Mouse (Mus musculus): ENCODE measurements around the gene Pxt1.
A peak's percentile ranks its signal among the peaks of the same experiment; 100 is the strongest.

The Pxt1 gene

DNA sequence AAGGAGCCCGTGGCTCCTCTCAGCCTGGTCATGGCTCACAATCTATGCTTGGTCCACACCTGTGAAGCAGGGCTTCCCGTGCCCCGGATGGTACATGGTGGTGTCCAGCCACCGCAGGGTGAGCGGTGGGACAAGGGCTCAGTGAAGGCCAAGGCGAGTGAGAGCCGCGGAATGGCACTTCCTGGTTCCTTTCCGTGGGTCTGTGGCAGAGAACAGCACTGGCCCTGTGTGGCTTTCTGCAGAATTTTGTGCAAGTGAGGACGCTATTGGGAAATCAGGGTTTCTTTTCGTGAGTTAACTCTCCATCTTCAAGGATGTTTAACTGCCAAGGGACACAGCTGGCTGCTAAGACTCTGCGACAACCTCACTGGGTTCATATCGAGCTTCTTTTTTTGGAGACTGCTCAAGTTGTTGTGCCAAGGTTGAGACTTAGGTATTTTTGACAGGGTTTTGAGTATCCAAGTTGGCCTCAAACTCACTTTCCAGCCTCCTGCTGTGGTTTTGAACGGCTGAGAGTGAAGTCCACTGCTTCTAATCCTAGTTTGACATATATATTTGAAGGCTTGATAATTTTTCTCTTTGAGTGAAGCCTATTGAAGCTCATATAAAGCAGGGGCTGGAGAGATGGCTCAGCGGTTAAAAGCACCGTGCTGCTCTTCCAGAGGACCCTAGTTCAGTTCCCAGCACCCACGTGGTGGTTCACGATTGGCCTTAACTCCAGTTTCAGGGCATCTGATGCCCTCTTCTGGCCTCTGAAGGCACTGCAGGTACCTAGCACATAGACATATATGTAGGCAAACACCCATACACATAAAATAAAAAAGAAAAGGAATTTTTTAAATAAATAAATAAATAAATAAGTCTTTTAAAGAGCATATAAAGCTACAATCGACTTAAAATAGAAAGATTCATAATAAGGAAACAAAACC lies 3.6 kb upstream of the Pxt1 start:
- DNase-seq (ENCODE audit: low spot score): no peak

DNA sequence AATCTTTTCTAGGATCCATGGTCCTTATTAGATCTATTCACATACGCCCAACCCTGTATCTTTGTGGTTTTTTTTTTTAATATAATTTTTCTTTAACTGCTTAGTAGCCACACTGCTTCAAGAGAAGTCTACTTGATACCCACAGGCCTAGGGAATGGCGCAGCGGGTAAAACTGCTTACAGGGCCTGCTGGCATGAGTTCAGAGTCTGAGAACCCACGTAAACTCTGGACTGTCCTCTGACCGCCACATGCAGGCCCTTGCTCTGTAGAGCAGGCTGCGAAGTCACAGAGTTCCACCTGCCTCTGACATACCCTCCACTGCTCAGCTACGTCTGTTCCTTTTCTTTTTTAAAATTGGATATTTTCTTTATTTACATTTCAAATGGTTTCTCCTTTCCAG lies 841 bp upstream of the Pxt1 start:
- no peak for DNase-seq (ENCODE audit: low spot score)

DNA sequence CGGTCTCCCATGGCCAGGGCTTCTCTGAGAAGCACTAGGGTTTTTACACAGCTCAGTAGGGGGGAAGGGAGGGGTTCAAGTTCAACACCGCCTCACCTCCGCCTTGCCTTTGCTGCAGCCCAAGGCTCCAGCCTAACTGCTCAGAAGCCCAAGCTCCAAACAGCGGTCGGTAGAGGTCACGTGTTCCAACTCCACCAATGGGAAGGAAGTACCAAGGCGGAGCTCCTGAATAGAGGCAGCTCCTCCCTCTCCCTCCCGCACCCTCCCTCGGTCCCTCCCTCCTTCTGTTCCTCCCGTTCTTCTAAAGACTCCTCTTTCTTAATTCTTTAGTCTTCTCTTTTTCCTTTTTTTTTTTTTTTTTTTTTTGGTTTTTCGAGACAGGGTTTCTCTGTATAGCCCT lies 1.5 kb downstream of the Pxt1 start:
- no peak for DNase-seq (ENCODE audit: low spot score)

DNA sequence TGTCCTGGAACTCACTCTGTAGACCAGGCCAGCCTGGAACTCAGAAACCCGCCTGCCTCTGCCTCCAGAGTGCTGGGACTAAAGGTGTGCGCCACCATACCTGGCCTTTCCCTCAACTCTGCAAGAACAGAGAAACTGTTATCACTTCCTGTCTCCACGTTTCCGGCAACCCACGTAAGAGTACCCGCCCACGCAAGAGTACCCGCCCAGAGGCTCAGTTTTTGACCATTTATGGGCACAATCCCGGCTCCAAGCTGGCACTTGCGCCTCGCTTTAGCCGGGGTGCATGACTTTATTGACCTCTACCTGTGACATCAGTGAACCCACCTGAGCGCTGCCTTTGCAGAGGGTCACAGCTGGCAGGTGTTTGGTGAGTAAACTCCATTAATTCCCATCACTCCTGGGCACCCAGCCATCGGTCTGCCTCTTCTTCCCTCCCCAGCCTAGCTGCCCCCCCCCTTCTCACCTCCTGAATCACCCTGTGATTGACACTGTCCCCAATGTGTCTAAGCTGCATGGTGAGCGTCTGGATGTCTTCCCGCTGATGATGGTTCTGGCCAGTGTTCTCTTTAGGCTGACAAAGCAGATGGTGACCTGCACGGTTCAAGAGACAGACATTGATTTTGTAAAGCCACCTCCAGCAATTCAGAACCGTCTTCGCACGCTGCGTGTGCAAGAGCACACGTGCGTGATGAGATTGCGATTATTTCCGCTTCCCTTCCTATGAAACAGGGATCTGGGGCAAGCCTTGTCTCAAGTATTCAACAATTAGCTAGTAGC lies 2.7 kb downstream of the Pxt1 start:
- no peak for DNase-seq (ENCODE audit: low spot score)

DNA sequence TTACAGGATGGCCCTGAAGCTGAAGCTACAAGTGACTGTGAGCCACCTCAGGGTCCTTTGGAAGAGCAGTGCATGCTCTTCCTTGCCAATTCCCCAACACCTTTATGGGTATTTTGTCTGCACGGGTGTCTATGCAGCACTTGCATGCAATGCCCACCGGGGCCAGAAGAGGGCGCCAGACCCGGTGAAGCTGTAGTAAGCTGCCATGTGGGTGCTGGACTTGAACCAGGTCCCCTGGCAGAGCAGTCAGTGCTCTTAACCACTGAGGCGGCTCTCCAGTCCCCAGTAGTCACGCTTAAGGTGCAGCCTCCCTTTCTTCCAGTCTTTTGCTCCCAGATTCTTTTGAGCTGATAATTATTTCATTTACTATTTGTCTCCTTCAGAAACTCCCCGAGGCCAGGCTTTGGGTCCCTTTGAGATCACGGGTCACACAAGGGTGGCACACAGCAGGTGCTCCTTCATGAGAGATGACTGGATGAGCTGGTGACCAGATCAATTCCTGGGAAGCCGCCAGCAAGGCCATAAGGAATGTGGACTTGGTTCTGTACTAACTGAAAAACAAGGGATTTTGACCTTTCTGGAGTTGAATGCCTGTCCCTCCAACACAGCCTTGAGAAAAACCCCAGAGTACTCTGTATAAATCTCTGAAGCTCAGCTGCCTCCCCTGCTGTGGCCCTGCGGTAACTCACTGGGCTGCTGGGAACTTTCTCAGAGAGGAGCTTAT lies 6.9 kb downstream of the Pxt1 start:
- DNase-seq (ENCODE audit: low spot score): no peak

DNA sequence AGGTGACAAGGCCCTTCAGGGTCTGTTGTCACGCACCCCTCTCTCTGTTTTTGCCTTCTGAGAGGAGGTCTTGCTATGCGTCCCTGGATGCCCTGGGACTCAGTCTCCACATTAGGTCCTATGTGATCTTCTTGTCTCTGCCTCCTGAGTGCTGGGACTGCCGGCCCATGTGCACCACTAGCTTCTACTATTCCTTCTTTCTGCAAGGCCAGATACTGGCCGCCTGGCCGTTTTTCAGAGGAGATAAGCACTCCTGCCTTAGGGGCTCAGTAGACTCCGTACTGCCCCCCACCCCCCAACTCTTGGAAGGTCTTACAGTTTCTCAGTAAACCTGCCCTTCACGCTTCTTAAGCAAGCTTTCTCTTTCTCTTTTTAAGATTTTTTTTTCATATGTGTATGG lies 7.5 kb downstream of the Pxt1 start:
- DNase-seq (ENCODE audit: low spot score): no peak

DNA sequence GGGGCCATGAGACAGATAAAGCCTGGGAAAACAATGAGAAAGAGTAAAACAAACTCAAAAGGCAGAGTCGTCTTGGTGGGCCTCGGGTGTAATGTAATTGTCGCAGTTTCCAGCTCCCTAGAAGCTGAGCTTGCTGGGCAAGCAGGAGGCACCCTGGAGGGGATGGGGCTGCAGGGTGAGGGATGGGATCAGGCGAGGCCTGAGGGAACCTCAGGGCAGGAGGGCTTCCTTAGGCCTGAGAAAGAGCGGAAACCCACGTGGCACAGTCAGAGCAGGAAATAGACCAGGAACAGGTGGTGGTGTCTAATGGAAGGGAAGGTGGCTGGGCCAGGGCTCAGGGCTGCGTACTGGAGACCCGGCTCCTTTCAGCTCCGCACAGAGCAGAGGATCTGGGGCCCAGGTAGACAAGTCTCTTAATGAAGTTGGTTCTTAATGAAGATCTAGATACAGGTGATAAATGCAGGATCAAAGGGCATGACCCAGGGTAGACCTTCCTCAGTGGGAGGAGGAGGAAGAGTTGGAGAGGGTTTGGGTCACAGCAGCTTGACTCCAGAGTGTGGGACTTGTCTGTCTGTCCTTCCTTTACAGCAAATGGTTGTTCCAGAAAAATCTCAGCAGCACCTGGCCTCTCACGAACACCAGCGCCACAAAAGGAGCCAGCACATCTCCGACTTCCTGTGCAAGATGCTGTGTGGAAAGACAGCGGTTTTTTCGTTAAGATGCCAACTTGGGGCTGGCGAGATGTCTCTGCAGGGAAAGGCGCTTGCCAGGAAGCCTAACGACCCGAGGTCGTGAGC lies 9.3 kb downstream of the Pxt1 start:
- no peak for DNase-seq (ENCODE audit: low spot score)

DNA sequence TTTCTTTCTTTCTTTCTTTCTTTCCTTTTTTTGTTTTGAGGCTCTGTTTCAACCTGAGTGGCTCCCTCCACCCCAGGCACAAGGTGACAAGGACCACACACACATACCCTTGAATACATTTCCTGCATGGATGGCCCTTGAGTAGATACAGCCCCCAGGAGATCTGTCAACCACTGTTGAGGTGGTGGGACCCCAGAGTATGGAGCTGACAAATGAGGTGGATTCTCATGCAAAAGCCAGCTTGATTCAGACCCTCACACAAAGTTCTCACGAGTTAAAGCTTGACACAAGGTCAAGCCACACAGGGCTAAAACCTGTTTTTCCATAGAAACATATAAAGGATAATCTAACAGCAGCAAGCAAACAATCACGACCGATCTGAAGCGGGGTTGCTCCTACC lies 11.4 kb downstream of the Pxt1 start:
- DNase-seq (ENCODE audit: low spot score): no peak

DNA sequence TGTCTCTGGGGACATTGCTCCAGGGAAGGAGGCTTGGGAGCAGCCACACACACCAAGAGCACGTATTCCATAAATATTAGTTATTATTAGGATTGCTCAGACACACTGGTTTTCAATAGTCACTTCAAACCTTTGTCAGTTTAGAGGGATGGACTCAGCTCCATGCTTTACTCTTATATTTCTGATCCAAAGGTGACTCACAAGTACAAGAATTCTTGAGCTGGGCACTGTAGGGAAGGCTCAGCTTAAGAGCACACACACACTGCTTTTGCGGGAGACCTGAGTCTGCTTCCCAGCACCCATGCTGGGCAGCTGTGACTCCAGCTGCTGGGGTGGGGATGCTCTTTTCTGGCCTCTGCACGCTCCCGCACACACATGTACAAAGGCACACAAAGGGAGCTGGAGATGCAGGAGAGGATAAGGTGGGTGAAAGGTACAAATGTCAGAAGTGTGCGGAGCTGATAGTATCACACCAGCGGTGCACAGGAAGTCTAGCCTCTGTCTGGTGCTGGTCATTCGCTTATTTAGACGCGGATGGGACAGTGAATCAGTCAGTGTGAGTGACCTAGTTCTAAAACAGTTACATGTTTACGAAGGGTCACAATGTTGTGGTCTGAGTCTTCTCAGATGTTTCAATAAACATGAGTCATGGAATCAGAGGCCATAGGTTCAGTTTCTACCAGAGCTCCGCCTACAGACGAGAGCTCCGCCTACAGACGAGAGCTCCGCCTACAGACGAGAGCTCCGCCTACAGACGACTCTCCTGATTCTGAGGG lies 12.0 kb downstream of the Pxt1 start:
- DNase-seq (ENCODE audit: low spot score): no peak

DNA sequence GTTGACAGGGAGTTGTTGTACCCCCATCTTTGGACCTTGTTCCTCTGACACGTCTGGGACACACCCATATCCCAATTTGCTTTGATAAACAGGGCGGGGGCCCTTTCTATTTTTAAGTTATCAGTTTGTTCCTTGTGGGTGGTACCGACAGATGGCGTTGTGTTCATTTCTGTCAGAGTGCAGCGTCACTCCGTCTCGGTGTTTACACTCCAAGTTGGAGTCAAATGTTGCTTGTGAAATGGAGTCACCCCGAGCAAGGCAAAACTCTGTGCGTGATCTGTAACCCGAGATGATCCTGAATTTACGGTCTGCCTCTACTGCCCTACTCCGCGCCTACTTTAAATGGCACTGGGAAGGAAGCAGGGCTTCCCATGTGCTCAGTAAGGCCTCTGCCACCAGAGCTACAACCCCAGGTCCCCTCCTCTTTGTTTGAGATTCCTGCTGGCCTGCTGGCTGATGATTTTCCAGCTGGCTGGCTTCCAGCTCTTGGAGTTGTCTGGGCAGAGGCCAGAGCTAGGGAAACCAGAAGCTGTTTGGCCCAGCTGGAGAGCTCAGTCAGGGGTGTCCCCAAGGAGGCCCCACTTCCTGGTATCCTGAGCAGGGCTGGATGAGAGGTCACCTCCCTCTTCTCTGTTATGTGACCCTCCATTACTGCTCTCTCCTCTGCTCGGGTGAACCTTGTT lies 13.1 kb downstream of the Pxt1 start:
- DNase-seq (ENCODE audit: low spot score): peak; percentile 76

DNA sequence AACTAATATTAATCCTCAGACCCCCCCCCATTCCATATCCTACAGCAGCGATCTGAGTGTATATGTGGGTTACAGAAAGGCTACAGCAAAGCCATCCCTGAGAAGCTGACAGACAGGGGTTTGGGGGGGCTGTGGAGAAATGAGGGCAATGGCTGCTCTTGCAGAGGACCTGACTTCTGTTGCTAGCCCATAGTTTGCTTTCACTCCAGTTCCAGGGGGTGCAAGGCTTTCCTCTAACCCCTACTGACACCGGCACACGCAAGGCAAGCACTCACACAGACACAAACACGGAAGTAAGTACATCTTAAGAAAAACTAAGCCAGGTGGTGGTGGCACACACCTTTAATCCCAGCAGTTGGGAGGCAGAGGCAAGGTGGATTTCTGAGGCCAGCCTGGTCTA lies 14.3 kb downstream of the Pxt1 start:
- no peak for DNase-seq (ENCODE audit: low spot score)

DNA sequence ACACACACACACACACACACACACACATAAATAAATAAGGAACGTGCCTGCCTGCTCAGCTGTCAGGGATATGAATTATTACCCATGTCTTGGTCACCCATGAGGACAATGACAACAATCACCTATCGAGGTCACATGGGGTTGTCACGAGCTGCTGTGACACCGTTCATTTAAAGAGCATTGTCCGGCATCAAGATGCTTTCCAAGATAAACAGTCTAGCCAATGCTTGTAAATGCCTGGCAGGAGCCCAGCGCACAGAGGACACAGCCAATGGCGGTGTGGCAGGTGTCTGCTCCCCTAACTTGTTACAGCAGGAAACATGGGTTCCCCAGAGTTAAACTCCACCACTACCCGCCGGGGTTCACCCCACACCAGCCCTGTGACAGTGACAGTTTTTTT lies 15.6 kb downstream of the Pxt1 start:
- no peak for DNase-seq (ENCODE audit: low spot score)

DNA sequence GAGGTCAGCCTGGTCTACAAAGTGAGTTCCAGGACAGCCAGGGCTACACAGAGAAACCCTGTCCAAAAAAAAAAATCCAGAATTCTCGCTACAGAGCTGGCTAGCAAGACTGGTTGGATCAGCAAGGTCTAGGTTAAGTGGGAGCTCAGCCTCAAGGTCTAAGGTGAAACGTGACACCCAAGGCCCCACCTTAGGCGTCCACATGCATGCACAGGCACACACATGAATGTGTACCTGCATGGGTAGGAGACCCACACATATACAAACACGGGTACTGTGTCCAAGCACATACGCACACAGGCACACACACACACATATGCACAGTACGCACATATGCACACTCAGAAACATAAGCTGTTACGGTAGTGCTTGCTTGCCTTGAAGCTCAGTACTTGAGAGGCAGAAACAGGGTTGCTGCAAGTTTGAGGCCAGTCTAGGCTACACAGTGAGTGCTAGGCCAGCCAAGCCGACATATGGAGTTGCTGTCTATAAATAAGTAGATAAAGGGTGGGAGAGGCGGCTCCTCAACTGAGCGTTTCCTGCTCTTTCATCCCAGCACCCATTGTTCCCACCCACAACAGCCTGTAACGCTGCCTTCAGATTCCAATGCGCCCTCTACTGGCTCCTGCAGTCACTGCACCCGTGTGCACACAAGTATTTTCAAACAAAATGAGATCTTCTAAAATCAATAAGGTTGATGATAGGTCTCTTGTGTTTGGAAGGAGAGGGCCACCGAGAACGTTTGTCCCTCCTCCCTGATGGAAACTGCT lies 16.6 kb downstream of the Pxt1 start:
- peak; percentile 77 for DNase-seq (ENCODE audit: low spot score)

DNA sequence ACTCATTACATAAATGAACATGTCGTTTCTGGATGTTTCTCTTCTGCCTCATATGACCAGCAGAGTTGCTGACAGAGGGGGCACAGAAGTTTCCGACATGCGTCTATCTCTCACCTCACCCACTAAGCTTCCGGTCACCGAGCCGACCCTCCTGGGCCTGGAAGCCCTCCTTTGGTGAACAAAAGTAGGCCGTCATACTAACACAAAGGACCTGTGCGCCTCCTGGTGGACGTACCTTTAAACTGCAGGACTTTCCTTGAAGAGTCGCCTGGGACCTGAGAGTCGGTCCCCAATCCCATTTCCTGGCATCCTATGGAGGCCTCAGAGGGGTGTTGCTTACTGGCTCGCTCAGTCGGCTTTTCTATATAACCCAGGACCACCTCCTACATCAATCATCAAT lies 17.3 kb downstream of the Pxt1 start:
- peak; percentile 95 for DNase-seq (ENCODE audit: low spot score)

DNA sequence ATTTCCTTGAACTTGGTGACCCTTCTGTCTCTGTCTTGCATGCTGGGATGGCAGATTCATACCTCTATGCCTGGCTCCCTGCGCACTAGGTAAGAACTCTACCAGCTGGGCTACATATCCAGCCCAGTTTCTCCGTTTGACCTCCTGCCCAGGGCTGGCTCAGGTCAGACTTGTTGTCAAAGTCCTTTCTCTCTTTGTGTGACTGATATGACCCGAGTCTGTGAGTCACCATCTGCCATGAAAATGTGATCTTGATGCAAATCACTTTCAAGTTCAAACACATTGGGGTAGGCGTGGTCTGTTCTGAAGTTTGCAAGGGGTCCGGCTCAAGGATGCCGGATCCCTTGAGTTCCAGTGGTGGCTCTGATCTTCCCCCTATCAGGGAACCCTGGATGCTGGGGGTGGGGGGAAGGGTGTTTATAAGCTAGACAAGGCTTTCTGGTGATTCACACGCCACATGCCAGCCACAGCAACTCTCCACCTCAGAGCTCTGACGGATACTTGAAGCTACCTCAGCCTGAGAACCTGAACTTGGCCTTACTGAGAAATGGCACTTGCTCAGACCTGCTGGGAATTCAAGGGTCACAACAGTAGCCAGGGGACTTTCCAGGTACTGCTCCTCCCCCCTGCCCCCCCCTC lies 18.6 kb downstream of the Pxt1 start:
- DNase-seq (ENCODE audit: low spot score): no peak

DNA sequence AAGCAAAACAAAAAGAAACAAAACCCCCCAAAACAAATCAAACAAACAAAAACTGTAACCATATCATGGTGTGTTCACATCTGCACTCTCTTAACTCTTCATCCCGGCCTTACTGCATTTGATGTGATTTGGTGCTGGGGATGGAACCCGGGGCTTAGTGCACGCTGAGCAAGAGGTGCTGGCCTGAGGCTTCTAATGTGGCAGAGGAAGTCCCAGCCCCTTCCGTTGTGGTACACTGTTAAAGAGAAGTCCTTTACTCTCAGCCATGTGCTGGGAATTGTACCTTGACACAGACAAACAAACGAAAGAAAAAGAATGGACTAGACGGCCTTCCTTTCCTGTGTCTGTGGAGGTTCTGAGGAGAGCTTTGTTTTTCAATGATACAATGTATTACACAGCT lies 21.5 kb downstream of the Pxt1 start:
- DNase-seq (ENCODE audit: low spot score): no peak

DNA sequence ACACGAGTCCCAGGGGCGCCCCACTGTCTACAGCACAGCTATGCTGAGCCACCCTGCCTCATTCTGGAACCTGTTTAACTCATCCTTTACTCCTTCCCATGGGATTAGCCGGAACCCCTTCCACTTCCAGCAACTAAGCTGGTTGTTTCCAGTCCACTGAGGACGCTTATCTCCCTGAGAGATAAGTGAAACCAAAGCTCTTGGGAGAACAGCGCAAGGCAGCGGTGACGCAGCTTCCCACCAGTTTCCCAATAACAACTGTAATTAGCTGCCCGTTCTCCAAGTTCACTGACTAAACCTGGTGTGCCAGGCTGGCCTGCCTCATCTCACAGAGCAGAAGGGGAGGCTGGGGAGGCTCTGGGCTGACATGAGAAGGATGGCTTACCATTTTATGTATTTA lies 22.6 kb downstream of the Pxt1 start:
- no peak for DNase-seq (ENCODE audit: low spot score)

DNA sequence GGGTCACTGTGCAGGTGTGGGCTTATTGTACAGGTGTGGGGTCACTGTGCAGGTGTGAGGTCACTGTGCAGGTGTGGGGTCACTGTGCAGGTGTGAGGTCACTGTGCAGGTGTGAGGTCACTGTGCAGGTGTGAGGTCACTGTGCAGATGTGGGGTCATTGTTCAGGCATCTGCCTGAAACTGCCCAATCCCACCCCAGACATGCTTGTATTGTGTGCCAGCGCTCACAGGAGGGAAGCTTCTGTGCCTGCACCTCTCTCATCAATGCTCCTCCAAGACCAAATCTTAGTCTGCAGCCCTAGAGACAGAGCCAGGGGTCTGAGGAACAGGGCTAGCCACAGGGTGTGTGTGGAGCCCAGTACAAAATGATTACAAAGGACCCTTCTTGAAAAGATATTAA lies 27.1 kb downstream of the Pxt1 start:
- DNase-seq (ENCODE audit: low spot score): no peak

DNA sequence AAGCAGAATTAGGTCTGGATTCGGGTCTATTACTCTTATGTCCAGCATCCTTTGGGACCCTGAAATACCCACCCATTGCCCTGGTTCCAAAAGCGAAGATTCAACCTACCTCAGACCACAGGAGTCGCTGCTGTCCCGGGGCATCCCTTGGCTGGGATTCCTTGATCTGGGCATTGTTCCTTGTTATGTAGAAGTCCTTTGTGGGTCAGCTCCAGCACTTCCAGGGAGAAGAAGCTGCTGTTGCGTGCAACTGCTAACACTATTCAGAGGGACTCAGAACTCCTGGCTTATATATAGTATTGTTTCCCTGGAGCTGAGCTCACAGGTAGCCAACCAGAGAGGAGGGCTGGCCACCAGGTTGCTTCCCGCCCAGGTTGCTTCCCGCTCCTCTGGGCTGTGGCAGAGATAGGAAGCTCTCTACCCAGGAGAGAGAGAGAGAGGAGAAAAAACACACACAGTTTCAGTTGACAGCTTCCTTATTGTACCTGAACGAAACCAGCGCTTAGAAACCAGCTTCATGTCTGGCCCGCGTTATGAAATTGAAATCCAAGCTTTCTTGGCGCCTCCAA lies 28.5 kb downstream of the Pxt1 start, which contains the start of gene 4930539E08Rik:
TSS of gene 4930539E08Rik (minus strand) at position 265 of the 569 bp plus-strand sequence.
- no peak for DNase-seq (ENCODE audit: low spot score)

Data from embryo, embryonic 10 days (tissue).